Mouse (Mus musculus): Measurements from ENCODE around the gene Mterf1b.

Mterf1b gene

GRCm38 (mm10) chr5:4245004-4245403 is 52.8 kb downstream of the Mterf1b start:
- DNase-seq (ENCODE audit: low spot score) = no peak

- DNase-seq (ENCODE audit: low spot score) = no peak
Measured at GRCm38 (mm10) chr5:4246095-4246494, 53.9 kb downstream of the Mterf1b start.
